Mouse (Mus musculus) gonadal fat pad, adult 2 months (tissue): ENCODE results near the gene Smim7. TPM values are rescaled to one million over a fixed set of nuclear protein-coding genes. Genes with fewer than 3 reads are reported as not detected.
A peak's percentile ranks its signal among the peaks of the same experiment; 100 is the strongest.

Experiments used
- DNase-seq: peaks from one replicate; pipeline ENCODE4 v3.0.0-alpha.2; 2012; ENCODE audit warnings: low read depth
- polyA plus RNA-seq: library from polyadenylated mRNA; depleted of rRNA; stranded (reverse); fragments of >200 nt; gene quantifications from 2 replicates; pipeline ENCODE4 v1.2.3, GENCODE M21; 2012; rRNA removed

The Smim7 gene
- 52.5 and 55.1 TPM in 2 replicates for polyA plus RNA-seq

DNA sequence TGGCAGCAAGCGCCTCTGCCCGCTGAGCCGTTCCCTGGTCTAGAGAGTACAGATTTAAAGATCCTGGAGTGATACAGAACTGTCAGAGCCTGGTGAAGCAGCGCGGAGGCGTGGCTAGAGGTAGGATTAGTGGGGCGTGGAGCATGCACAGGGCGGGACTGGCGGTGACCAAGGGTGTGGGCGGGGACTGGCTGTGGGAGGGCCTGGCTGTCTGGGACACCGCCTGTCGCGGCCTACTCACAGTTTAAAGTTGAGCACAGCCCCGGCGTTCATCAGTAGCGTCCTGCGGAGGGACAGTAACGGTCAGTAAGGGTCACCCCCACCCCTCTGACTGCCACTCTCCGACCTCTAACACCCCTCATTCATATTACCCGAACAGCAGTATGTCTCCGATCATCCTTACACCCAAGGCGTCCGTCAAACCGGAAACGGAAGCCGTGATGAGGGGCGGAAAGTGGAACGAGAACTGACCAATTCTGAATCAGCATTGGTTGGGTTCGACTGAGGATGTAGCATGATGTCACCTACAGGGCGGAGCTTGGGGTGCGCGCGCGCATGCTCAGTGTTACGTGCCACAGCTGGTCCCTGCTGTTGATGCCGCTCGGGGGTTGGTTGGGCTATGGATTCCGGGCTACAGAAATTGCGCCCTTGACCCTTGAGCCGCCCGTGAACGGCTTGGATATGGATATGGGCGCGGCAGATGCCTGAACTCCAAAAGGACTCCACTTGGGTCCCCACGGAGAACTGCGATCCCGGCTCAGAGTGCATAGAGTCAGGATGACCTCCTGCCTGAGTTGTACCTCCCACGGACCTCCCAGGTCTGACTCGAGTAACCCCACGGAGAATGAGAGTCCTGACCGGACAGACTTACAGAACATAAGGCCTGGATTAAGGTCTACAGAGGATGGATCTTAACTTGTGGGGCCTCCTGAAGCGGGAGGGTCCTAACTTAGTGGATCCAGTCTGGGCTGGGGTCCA is at the start of gene Smim7:
Smim7 (minus strand) TSS at position 456 of the 978 bp plus-strand sequence.
- DNase-seq = peak; percentile 93

- DNase-seq = no peak
These were observed 19.3 kb upstream of the Smim7 start for GRCm38 (mm10) chr8:72590198-72590597.

DNA sequence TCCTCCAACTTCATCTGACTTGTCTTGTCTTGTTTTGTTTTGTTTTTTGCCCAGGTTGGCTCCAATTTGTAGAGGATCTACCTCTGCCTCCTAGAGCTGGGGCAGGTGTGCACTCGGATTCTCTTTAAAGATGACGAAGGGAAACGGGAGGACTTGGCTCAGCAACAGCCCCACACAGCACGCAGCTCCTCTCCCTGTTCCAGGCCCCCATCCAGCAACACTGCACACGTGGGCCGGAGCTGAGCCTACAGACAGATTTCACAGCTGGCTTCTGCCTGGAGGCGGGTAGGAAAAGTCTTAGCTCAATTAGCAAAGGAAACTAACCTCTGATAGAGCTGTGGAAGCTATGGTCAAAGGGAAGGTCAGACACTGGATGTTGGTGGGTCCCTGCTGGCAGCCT is 18.4 kb upstream of the Smim7 start:
- no peak for DNase-seq

- no peak for DNase-seq
These were observed 18.0 kb upstream of the Smim7 start for GRCm38 (mm10) chr8:72588865-72589264.

DNA sequence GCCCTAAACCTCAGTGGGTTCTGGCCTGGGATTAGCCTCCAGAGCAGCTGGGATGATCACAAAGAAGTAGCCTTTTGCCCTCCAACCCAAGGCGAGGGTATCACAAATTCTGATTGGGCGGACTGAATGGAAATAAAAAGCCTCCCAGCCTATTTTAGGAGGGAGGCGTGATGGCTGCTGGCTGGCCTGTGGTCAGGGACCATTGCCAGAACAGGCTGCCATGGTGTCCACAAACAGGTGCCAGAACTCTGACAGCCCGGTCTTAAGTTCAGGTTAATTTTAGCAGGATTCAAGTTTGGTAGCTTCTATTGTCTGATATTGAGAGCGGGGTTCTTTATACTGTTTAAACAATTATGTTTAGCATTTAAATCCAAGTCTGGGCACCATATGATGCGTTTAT is 16.9 kb upstream of the Smim7 start:
- DNase-seq = no peak

DNA sequence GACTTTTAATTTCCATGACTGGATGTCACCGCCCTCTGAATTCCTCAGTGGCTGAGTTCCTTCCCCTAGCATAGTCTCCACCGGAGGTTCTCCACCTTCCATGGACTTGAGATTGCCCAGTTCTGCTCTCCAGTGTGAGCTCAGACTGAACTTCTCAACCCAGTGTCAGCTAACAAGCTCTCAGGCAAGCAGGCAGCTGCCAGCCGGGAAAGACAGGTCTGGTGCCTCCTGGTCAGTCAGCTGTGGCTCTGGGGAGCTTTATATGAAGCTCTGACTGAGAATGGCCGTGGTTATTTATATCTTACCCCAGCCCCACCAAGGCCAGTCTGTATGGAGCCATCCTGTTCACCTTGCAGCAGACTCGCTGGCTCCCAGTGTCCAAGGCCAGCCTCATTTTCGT is 13.5 kb upstream of the Smim7 start:
- no peak for DNase-seq

GRCm38 (mm10) chr8:72583056-72583771 is 12.3 kb upstream of the Smim7 start:
- no peak for DNase-seq

DNA sequence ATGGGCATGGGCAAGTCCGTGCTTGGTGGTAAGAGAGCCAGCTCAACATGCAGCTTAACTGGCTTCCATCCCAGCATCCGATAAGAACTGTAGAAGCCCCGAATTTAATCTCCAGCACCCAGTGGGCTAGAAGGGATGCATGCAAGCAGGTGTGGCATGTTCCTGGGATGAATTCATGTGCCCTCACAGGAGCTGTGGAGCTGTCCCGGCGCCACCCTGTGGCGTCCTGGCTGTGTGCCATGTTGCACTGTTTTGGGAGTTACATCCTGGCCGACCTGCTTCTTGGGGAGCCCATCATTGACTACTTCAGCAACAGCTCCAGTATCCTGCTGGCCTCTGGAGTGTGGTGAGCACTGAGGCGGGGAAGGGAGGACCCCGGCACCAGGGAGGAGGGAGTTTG is 8.5 kb upstream of the Smim7 start:
- DNase-seq = no peak

GRCm38 (mm10) chr8:72577941-72578340 is 7.1 kb upstream of the Smim7 start:
- no peak for DNase-seq

GRCm38 (mm10) chr8:72577266-72577665 is 6.4 kb upstream of the Smim7 start:
- no peak for DNase-seq

DNA sequence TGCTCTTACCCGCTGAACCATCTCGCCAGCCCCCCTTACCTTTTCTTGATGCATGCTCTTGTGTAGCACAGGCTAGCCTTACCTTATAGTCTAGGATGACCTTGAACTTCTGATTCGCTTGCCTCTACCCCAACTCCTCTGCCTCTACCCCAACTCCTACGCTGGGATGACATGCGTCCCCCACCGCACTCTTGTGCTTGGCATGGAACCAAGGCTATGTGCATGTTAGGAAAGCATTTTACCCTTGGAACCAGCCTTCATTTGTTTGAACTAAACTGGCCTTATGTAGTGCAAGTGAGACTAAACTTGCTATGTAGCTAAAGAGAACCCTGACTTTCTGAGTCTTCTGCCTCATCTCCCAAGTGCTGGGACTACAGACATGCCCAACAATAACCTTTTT is 5.0 kb upstream of the Smim7 start:
- no peak for DNase-seq

GRCm38 (mm10) chr8:72573450-72573849 is 2.6 kb upstream of the Smim7 start:
- DNase-seq = no peak

GRCm38 (mm10) chr8:72572507-72572906 is 1.6 kb upstream of the Smim7 start:
- DNase-seq = no peak

DNA sequence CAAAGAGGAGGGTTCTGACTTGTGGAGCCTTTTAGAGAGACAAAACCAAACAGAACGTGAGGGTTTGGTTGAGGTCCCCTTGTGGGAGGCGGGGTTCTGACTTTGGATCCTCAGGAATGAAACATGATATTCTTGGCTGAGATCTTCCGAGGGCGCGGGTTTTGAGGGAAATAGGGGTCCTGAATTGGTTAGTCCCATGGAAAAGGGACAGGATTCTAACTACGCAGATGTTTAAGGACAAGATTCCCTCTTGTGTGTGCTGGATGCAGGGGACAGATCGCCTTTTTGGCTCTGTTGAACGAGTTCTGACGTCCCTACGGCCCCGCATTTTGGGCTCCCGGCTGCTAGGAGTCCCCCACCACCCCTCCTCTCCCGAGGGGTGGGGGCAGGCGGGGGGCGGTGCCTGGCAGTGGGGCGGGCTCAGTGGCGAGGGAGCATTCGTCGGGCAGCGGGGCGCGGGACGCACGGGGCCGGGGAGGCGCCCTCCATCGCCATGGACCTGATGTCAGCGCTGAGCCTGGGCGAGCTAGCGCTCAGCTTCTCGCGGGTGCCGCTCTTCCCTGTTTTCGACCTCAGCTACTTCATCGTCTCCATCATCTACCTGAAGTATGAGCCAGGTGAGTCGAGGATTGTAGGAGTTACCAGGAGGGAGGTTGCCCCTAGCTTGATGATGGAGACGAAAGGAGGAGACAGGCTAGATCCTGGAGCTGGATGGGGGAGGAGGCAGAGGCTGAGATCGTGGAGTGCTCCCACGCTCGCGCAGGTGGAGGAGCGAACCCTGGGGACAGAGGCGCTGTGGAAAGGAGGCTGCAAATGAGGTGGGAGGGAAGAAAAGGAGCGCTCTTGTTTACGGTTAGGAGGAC is 954 bp upstream of the Smim7 start, which contains the start of gene Tmem38a:
Tmem38a (plus strand) TSS at position 445 of the 863 bp plus-strand sequence.
- DNase-seq = no peak

- DNase-seq = no peak
These were observed 4.9 kb downstream of the Smim7 start for GRCm38 (mm10) chr8:72565970-72566369.

DNA sequence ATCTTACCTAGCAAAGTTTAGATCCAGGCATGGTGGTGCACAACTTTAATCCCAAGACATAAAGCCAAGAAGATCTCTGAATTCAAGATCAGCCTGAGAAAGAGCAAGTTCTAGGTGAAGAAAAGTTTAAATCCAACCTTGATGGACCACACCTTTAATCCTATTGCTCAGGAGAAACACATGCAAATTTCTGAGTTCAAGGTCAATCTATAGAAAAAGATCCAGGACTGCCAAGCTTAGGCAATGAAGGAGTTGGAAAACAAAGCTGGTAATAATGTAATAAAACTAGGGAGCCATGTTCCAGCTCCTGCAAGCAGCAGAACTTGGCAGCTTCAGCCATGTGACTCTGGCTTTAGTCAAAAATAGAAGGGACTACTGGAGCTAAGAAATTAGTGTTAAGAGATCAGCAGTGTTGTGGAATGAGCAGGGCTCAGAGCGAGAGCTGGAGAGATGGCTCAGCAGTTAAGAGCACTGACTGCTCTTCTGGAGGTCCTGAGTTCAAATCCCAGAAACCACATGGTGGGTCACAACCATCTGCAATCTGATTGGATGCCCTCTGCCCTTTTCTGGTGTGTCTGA is 9.7 kb downstream of the Smim7 start:
- DNase-seq = no peak

- DNase-seq = no peak
These were observed 15.1 kb downstream of the Smim7 start for GRCm38 (mm10) chr8:72555770-72556169.

GRCm38 (mm10) chr8:72549314-72549892 is 21.5 kb downstream of the Smim7 start:
- no peak for DNase-seq

DNA sequence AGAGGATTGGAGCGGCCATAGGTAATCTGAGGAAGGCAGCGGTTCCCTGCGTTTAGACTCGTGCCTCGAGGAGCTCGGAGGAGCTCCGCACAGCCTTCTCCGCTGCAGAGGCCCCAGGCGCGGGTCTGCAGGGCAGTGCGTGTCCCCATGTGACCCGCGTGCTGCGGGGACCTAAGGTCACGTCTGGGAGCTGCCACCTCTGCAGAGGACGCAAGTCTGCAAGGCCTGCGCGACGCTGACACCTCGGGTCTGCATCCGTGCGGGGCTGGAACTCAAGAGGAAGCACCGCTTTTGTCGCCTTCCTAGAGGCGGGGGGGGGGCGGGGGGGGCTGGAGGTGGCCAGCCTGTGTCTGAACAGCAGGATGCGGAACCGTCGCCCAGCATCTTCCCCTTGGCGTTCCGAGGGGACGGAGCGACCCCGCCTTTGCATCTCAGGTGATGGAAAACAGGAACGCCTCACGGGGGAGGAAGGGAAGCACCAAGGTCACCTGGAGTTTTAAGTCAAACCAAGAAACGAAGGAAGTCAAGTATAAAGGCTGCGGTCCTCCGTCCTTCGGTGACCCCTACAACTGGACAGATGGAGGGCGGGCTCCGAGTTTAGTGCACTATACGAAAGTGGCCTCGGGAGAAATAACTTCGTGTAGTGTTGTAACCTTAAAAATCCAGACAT is 22.1 kb downstream of the Smim7 start:
- no peak for DNase-seq
